Mouse (Mus musculus) myocyte (in vitro differentiated cells): ENCODE data around the gene Tktl2. TPM values are rescaled to one million over a fixed set of nuclear protein-coding genes. Genes with fewer than 3 reads are reported as not detected.
A peak's percentile ranks its signal among the peaks of the same experiment; 100 is the strongest.

Source experiments
- H3K27me3 ChIP-seq: one replicate; pipeline ENCODE4 v1.6.1; 2011; ENCODE audit not compliant: control insufficient read depth, insufficient read depth, insufficient read length
- H3K36me3 ChIP-seq: one replicate; pipeline ENCODE4 v1.6.1; 2011; ENCODE audit not compliant: control insufficient read depth, insufficient read depth
- H3K4me2 ChIP-seq: one replicate; pipeline ENCODE4 v1.6.1; 2011; ENCODE audit warnings: low read depth, control low read depth
- H3K4me3 ChIP-seq: one replicate; pipeline ENCODE4 v1.5.1; 2011; ENCODE audit warnings: mild to moderate bottlenecking, control low read depth, moderate library complexity
- H3K79me2 ChIP-seq: one replicate; pipeline ENCODE4 v1.6.1; 2011; ENCODE audit not compliant: control insufficient read depth, insufficient read depth
- H3ac ChIP-seq: one replicate; pipeline ENCODE4 v1.6.1; 2011; ENCODE audit not compliant: control insufficient read depth, insufficient read length
- CEBPB ChIP-seq: IDR thresholded peaks from 2 replicates; pipeline ENCODE4 v1.6.1; 2011; ENCODE audit warnings: mild to moderate bottlenecking, moderate library complexity; ENCODE audit not compliant: poor library complexity, insufficient read depth, severe bottlenecking
- E2F4 ChIP-seq: IDR thresholded peaks from one replicate; pipeline ENCODE4 v1.6.1; 2011; ENCODE audit warnings: mild to moderate bottlenecking, control low read depth, moderate library complexity; ENCODE audit not compliant: insufficient read depth
- MAX ChIP-seq: IDR thresholded peaks from one replicate; pipeline ENCODE4 v1.6.1; 2011; ENCODE audit warnings: low read depth, mild to moderate bottlenecking, control low read depth
- MYOD1 ChIP-seq, 3 experiments: IDR thresholded peaks; one replicate each; pipeline ENCODE4 v1.6.1; 2011; ENCODE audit warnings: control low read depth in 2 of 3, low read depth in 2 of 3, mild to moderate bottlenecking in 2 of 3, moderate library complexity in 1 of 3; ENCODE audit not compliant: insufficient read length in 2 of 3, control insufficient read depth in 1 of 3
- MYOG ChIP-seq, 3 experiments: IDR thresholded peaks; one replicate each; pipeline ENCODE4 v1.6.1; 2011; ENCODE audit warnings: control low read depth in 2 of 3, low read depth in 2 of 3, mild to moderate bottlenecking in 2 of 3; ENCODE audit not compliant: insufficient read length in 2 of 3, control insufficient read depth in 1 of 3, insufficient read depth in 1 of 3
- POLR2A ChIP-seq: IDR thresholded peaks from one replicate; pipeline ENCODE4 v1.6.1; 2011; ENCODE audit warnings: low read depth, mild to moderate bottlenecking, control low read depth, moderate library complexity; ENCODE audit not compliant: insufficient read length
- POLR2AphosphoS2 ChIP-seq: IDR thresholded peaks from one replicate; pipeline ENCODE4 v1.6.1; 2011; ENCODE audit warnings: low read depth, control low read depth; ENCODE audit not compliant: insufficient read length
- REST ChIP-seq: IDR thresholded peaks from one replicate; pipeline ENCODE4 v1.6.1; 2011; ENCODE audit warnings: mild to moderate bottlenecking, control low read depth, moderate library complexity; ENCODE audit not compliant: insufficient read depth, insufficient read length
- SRF ChIP-seq: IDR thresholded peaks from one replicate; pipeline ENCODE4 v1.6.1; 2011; ENCODE audit warnings: low read depth; ENCODE audit not compliant: control insufficient read depth, insufficient read length
- TCF12 ChIP-seq: IDR thresholded peaks from one replicate; pipeline ENCODE4 v1.6.1; 2011; ENCODE audit warnings: mild to moderate bottlenecking, control low read depth; ENCODE audit not compliant: poor library complexity, insufficient read depth, severe bottlenecking
- TCF3 ChIP-seq: IDR thresholded peaks from one replicate; pipeline ENCODE4 v1.6.1; 2011; ENCODE audit warnings: low read depth, control low read depth; ENCODE audit not compliant: insufficient read length
- USF1 ChIP-seq: IDR thresholded peaks from one replicate; pipeline ENCODE4 v1.6.1; 2011; ENCODE audit warnings: low read depth, mild to moderate bottlenecking, control low read depth, moderate library complexity
- polyA plus RNA-seq: library from polyadenylated mRNA; unstranded; fragments of >200 nt; fragmentation: generic; extraction: Trizol; gene quantifications from one replicate; pipeline ENCODE4 v1.2.1, GENCODE M21; 2012; ENCODE audit warnings: missing spikeins

The Tktl2 gene
- polyA plus RNA-seq, 1 experiment = not detected

GRCm38 (mm10) chr8:66488556-66488955, 23.0 kb upstream of the Tktl2 start:
- Histone ChIP-seq H3K79me2 (peaks cover 30% of the 10 kb centered on the region), H3K36me3 (no peaks in the 10 kb centered on the region), H3K4me2 (no peak overlapping the region), H3ac (no peak overlapping the region), H3K27me3 (no peaks in the 10 kb centered on the region), H3K4me3 (no peak overlapping the region)
- no peak for TF ChIP-seq TCF12
- TF ChIP-seq USF1 = no peak
- no peak for TF ChIP-seq TCF3
- no peak for TF ChIP-seq E2F4
- TF ChIP-seq MAX = no peak
- no peak for TF ChIP-seq MYOD1 (IDR thresholded peaks at IDR 0.05; ENCODE audit: control insufficient read depth in 1 of 3, insufficient read length in 2 of 3, low read depth in 2 of 3)
- TF ChIP-seq CEBPB = no peak
- TF ChIP-seq REST = no peak
- TF ChIP-seq MYOG (IDR thresholded peaks at IDR 0.05; ENCODE audit: control insufficient read depth in 1 of 3, insufficient read depth in 1 of 3, insufficient read length in 2 of 3, low read depth in 2 of 3) = no peak
- no peak for TF ChIP-seq POLR2A
- no peak for TF ChIP-seq SRF
- TF ChIP-seq POLR2AphosphoS2 = no peak

GRCm38 (mm10) chr8:66490624-66491023, 20.9 kb upstream of the Tktl2 start:
- no peak overlapping the region for H3K4me2 ChIP-seq
- H3K4me3 ChIP-seq = no peak overlapping the region
- peaks cover 11% of the 10 kb centered on the region for H3K79me2 ChIP-seq
- TF ChIP-seq TCF3 = no peak
- no peaks in the 10 kb centered on the region for H3K36me3 ChIP-seq
- H3ac ChIP-seq = no peak overlapping the region
- no peaks in the 10 kb centered on the region for H3K27me3 ChIP-seq

GRCm38 (mm10) chr8:66494496-66494895, 17.1 kb upstream of the Tktl2 start:
- no peaks in the 10 kb centered on the region for H3K79me2 ChIP-seq
- no peaks in the 10 kb centered on the region for H3K36me3 ChIP-seq
- H3K4me3 ChIP-seq = no peak overlapping the region
- TF ChIP-seq TCF3 = no peak
- TF ChIP-seq MYOD1 (IDR thresholded peaks at IDR 0.05; ENCODE audit: control insufficient read depth in 1 of 3, insufficient read length in 2 of 3, low read depth in 2 of 3) = no peak
- no peak overlapping the region for H3K4me2 ChIP-seq
- H3ac ChIP-seq = no peak overlapping the region
- no peaks in the 10 kb centered on the region for H3K27me3 ChIP-seq

GRCm38 (mm10) chr8:66495726-66496125, 15.8 kb upstream of the Tktl2 start:
- TF ChIP-seq POLR2AphosphoS2 (no peak), MAX (no peak), POLR2A (no peak), E2F4 (no peak), MYOG (IDR thresholded peaks at IDR 0.05; ENCODE audit: control insufficient read depth in 1 of 3, insufficient read depth in 1 of 3, insufficient read length in 2 of 3, low read depth in 2 of 3) (no peak), MYOD1 (IDR thresholded peaks at IDR 0.05; ENCODE audit: control insufficient read depth in 1 of 3, insufficient read length in 2 of 3, low read depth in 2 of 3) (no peak), CEBPB (no peak), TCF3 (no peak), REST (no peak), TCF12 (no peak), USF1 (no peak)
- Histone ChIP-seq H3K27me3 (no peaks in the 10 kb centered on the region), H3K4me2 (peak overlapping the region; percentile 48), H3K79me2 (no peaks in the 10 kb centered on the region), H3K4me3 (no peak overlapping the region), H3K36me3 (no peaks in the 10 kb centered on the region), H3ac (no peak overlapping the region)

GRCm38 (mm10) chr8:66496998-66497577, 14.5 kb upstream of the Tktl2 start:
- H3K4me2 ChIP-seq = no peak overlapping the region
- H3K27me3 ChIP-seq = no peaks in the 10 kb centered on the region
- H3K4me3 ChIP-seq = no peak overlapping the region
- no peaks in the 10 kb centered on the region for H3K36me3 ChIP-seq
- TF ChIP-seq POLR2A (no peak), POLR2AphosphoS2 (no peak), MYOG (IDR thresholded peaks at IDR 0.05; ENCODE audit: control insufficient read depth in 1 of 3, insufficient read depth in 1 of 3, insufficient read length in 2 of 3, low read depth in 2 of 3) (no peak)
- H3K79me2 ChIP-seq = no peaks in the 10 kb centered on the region
- no peak overlapping the region for H3ac ChIP-seq

- Histone ChIP-seq H3ac (no peak overlapping the region), H3K4me2 (no peak overlapping the region), H3K36me3 (no peaks in the 10 kb centered on the region), H3K4me3 (no peak overlapping the region), H3K27me3 (no peaks in the 10 kb centered on the region), H3K79me2 (no peaks in the 10 kb centered on the region)
- TF ChIP-seq REST (no peak), POLR2AphosphoS2 (no peak), USF1 (no peak), MYOD1 (IDR thresholded peaks at IDR 0.05; ENCODE audit: control insufficient read depth in 1 of 3, insufficient read length in 2 of 3, low read depth in 2 of 3) (no peak), E2F4 (no peak), TCF3 (no peak), TCF12 (no peak), SRF (no peak), POLR2A (no peak), MAX (no peak), MYOG (IDR thresholded peaks at IDR 0.05; ENCODE audit: control insufficient read depth in 1 of 3, insufficient read depth in 1 of 3, insufficient read length in 2 of 3, low read depth in 2 of 3) (no peak), CEBPB (no peak)
Observed at GRCm38 (mm10) chr8:66503381-66503780, 8.2 kb upstream of the Tktl2 start.
